Mouse (Mus musculus): ENCODE results near the gene Sgpp2. TPM values are rescaled to one million over a fixed set of nuclear protein-coding genes. Genes with fewer than 3 reads are reported as not detected.

Sgpp2 gene
- polyA plus RNA-seq, 2 experiments: 0.04 to 0.06 TPM

GRCm38 (mm10) chr1:78454659-78455058 is 144.5 kb downstream of the Sgpp2 start:
- H3K4me1 ChIP-seq (replicated peaks; ENCODE audit: control insufficient read depth in 2 of 2, insufficient read depth in 2 of 2, low read length in 1 of 2): no peaks in the 10 kb centered on the region
- no peak overlapping the region for H3K4me3 ChIP-seq (ENCODE audit: insufficient read depth in 1 of 2, low read depth in 2 of 2, low read length in 2 of 2)
- peak in 1 of 3 experiments; percentile 1 for DNase-seq (ENCODE audit: low read depth in 3 of 3, low spot score in 3 of 3)
- H3K9ac ChIP-seq (replicated peaks): no peak overlapping the region
- no peak overlapping the region for H3K27ac ChIP-seq
- 55% methylated on average over 7 of the region's 7 CpGs for WGBS (ENCODE audit: insufficient replicate concordance)
- H3K27me3 ChIP-seq (ENCODE audit: control insufficient read depth, insufficient read depth, low read length): no peaks in the 10 kb centered on the region
- ATAC-seq (ENCODE audit: insufficient read depth): no peak
- no peaks in the 10 kb centered on the region for H3K9me3 ChIP-seq (ENCODE audit: control insufficient read depth, low read length)
- TF ChIP-seq EP300 (IDR thresholded peaks at IDR 0.05; ENCODE audit: low read depth): no peak
- peak; percentile 59 for TF ChIP-seq CTCF (IDR thresholded peaks at IDR 0.05; ENCODE audit: low read depth)
- no peak overlapping the region for H3K4me2 ChIP-seq (ENCODE audit: low read depth)
- H3K36me3 ChIP-seq (replicated peaks; ENCODE audit: control insufficient read depth, insufficient read depth, low read depth): peaks cover 52% of the 10 kb centered on the region

Other genes with a start within 250 kb of the Sgpp2 start
- 0.01 TPM in 1 of 2 replicates, not detected in the other for gene Pax3, start 113.2 kb upstream of the Sgpp2 start, polyA plus RNA-seq (2012; rRNA removed)
- not detected in 2 replicates for gene Pax3, start 113.2 kb upstream of the Sgpp2 start, polyA plus RNA-seq (2014; fragmentation: Nextera tagmentation; extraction: Ambion mirVana)
- 33.9 and 38.6 TPM in 2 replicates for gene Farsb, start 178.6 kb downstream of the Sgpp2 start, polyA plus RNA-seq (2012; rRNA removed)
- gene Farsb, start 178.6 kb downstream of the Sgpp2 start, polyA plus RNA-seq (2014; fragmentation: Nextera tagmentation; extraction: Ambion mirVana): 111 TPM in 2 replicates
- gene Mogat1, start 200.6 kb downstream of the Sgpp2 start, polyA plus RNA-seq (2012; rRNA removed): 0.08 TPM in 1 of 2 replicates, not detected in the other
- gene Mogat1, start 200.6 kb downstream of the Sgpp2 start, polyA plus RNA-seq (2014; fragmentation: Nextera tagmentation; extraction: Ambion mirVana): not detected in 2 replicates
- 0.01 TPM in 2 replicates for gene BC035947, start 201.8 kb downstream of the Sgpp2 start, polyA plus RNA-seq (2012; rRNA removed)
- not detected in 2 replicates for gene BC035947, start 201.8 kb downstream of the Sgpp2 start, polyA plus RNA-seq (2014; fragmentation: Nextera tagmentation; extraction: Ambion mirVana)